Mouse (Mus musculus): ENCODE data around the gene Mum1.
A peak's percentile ranks its signal among the peaks of the same experiment; 100 is the strongest.

Gene Mum1

GRCm38 (mm10) chr10:80271186-80271843 lies 45.1 kb downstream of the Mum1 start:
- DNase-seq (ENCODE audit: low read depth, low spot score): no peak

GRCm38 (mm10) chr10:80271870-80272585 lies 45.8 kb downstream of the Mum1 start:
- DNase-seq (ENCODE audit: low read depth, low spot score): no peak

- no peak for DNase-seq (ENCODE audit: low read depth, low spot score)
These were observed 47.6 kb downstream of the Mum1 start for GRCm38 (mm10) chr10:80273847-80274246.

- DNase-seq (ENCODE audit: low read depth, low spot score): no peak
These were observed 50.0 kb downstream of the Mum1 start for GRCm38 (mm10) chr10:80276238-80276637.

- no peak for DNase-seq (ENCODE audit: low read depth, low spot score)
These were observed 52.2 kb downstream of the Mum1 start for GRCm38 (mm10) chr10:80278390-80278789.

- DNase-seq (ENCODE audit: low read depth, low spot score): no peak
These were observed 53.0 kb downstream of the Mum1 start for GRCm38 (mm10) chr10:80279273-80279672.

GRCm38 (mm10) chr10:80281304-80281703 lies 55.1 kb downstream of the Mum1 start:
- DNase-seq (ENCODE audit: low read depth, low spot score): no peak

- DNase-seq (ENCODE audit: low read depth, low spot score): no peak
These were observed 55.7 kb downstream of the Mum1 start for GRCm38 (mm10) chr10:80281921-80282371.

GRCm38 (mm10) chr10:80282481-80283441 lies 56.5 kb downstream of the Mum1 start:
- no peak for DNase-seq (ENCODE audit: low read depth, low spot score)

- no peak for DNase-seq (ENCODE audit: low read depth, low spot score)
These were observed 59.2 kb downstream of the Mum1 start for GRCm38 (mm10) chr10:80285222-80286070.

- DNase-seq (ENCODE audit: low read depth, low spot score): no peak
These were observed 61.9 kb downstream of the Mum1 start for GRCm38 (mm10) chr10:80288097-80288496.

GRCm38 (mm10) chr10:80288657-80289056 lies 62.4 kb downstream of the Mum1 start:
- peak; percentile 41 for DNase-seq (ENCODE audit: low read depth, low spot score)

- DNase-seq (ENCODE audit: low read depth, low spot score): peak; percentile 99
These were observed 66.3 kb downstream of the Mum1 start, which contains the start of gene Rps15 for GRCm38 (mm10) chr10:80292251-80293146. Rps15 (plus strand) TSS chr10:80292453.

GRCm38 (mm10) chr10:80293325-80293724 lies 67.1 kb downstream of the Mum1 start:
- DNase-seq (ENCODE audit: low read depth, low spot score): peak; percentile 70

All from ZHBTc4 (cell line).